Mouse (Mus musculus): ENCODE measurements around the gene Nup188.

DNA sequence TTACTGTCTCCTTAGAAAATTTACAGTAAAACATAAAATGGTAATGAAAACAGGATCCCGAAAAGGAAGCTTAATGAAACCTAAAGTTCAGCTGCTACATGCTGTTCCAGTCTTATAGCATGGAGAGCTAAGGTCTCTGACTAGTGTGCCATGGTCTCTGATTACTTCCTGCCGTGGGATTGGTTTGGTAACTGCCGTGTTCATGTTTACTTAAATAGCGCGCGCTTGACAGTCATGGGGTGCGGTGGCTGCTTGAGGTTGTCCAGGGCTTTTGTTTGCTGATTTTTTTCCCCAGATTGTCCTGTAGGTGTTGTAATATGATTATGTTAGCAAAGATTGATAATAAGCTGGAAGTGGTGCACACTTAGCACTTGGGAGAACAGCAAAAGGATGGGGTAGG lies 19.9 kb downstream of the Nup188 start:
- TF ChIP-seq POLR2A (IDR thresholded peaks at IDR 0.05; ENCODE audit: borderline replicate concordance, extremely low read depth, low read depth, low read length) (no peak), CTCF (IDR thresholded peaks at IDR 0.05; ENCODE audit: insufficient read depth, low read length) (no peak)

Measured in lung, adult 2 months (tissue).